Mouse (Mus musculus): ENCODE data around the gene H2afy.

DNA sequence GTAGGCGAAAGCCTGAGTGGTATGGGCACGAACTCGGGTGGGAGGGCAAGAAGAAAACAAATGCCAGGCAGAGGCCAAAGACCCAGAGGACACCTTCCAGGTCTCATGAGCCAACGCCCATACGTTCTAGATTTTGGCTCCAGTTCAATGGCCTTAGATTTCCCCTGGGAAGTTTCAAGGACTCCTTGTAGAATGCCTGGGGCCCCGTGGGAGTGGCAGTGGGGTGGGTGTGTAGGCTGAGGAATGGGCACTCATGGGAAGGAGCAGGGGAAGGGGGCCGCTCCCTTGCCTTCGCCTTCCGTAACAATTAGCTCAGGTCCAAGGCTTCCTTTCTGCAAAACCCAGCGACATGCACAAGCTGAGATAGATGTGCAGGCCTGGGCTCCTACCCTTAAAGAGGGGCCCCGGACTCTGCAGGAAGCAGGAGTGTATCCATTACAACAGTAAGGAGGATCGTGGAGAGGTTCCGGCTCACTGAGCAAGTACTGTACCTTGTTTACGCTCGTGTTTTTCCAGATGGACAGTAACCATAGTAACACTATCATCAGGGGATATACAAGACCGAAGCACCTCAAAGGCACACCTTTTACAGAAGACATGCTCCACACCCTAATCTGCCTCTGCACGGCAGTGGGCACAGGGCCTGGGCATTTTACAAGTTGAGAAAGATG, 27.2 kb downstream of the H2afy start:
- TF ChIP-seq CTCF (IDR thresholded peaks at IDR 0.05; ENCODE audit: insufficient read depth, low read depth, low read length) (no peak), POLR2A (IDR thresholded peaks at IDR 0.05; ENCODE audit: insufficient read depth, low read depth, low read length) (no peak)

All from olfactory bulb, adult 2 months (tissue).